10 mouse cellular contexts compared by ENCODE assay signal in the genomic region with DNA sequence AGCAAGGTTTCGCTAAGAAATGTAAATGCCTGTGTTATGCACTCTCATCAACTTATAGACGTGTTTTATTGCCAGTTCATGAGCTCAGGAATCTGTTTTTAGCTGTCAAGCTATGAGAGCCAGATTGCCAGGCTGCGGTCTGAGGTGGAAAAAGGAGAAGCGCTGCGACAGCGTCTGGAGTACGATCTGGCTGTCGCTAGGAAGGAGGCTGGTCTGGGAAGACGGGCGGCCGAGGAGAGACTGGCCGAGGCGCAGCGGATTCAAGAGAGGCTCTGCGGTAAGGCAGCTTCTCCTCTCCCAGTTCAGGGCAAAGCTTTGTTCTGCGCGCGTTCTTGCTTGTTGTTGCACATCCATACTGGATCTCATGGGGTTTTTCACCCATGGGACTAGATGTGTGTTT. TPM values are rescaled to one million over a fixed set of nuclear protein-coding genes. Genes with fewer than 3 reads are reported as not detected.
A peak's percentile ranks its signal among the peaks of the same experiment; 100 is the strongest.
DNase-seq lines count a peak whose midpoint lies in the region; ATAC-seq and TF ChIP-seq lines count a peak whose summit lies in the region.
"Had no signal": no experiment of that assay in that cellular context is flagged by ENCODE, and none has a peak within 500 bp of the region (broad histone marks: within the 10 kb centered on the region; RNA-seq: fewer than 3 reads in every experiment).

No protein-coding gene starts in this region.

- no peak for DNase-seq in heart, adult 11 months
- DNase-seq in ovary, postnatal 36 days (ENCODE audit: low spot score): peak; percentile 12
- no peak for DNase-seq in ovary, adult 18-20 months (ENCODE audit: low spot score)
- peak; percentile 14 to 21 for DNase-seq in left cerebral cortex, adult 8-10 months (ENCODE audit: low spot score in 2 of 2)
- no peak for DNase-seq in stomach, postnatal 0 days (ENCODE audit: low spot score)
- DNase-seq in thymus, postnatal 10 days (ENCODE audit: low spot score in 2 of 2): no peak
- DNase-seq: cerebellum, adult 9-10 months; heart, postnatal 36 days had no signal

- ATAC-seq in heart, embryonic 16.5 days (replicated peaks; ENCODE audit: extremely low read depth, insufficient read depth, low FRiP score): no peak
- no peak for ATAC-seq in stomach, postnatal 0 days (ENCODE audit: low FRiP score, low TSS enrichment)
- no peak for ATAC-seq in erythroblast, adult 5-6 weeks (replicated peaks; ENCODE audit: low FRiP score, poor library complexity, severe bottlenecking)

- peaks cover 3% of the 10 kb centered on the region; the same call in 1 of the 2 replicates for H3K4me1 ChIP-seq in heart, embryonic 16.5 days (ENCODE audit: control insufficient read depth, insufficient read depth, low read length)
- no peaks in the 10 kb centered on the region for H3K4me1 ChIP-seq in stomach, postnatal 0 days (replicated peaks; ENCODE audit: control insufficient read depth, insufficient read depth)

- peak overlapping the region; percentile 52 for H3K9ac ChIP-seq in heart, embryonic 16.5 days (ENCODE audit: low read length)
- no peak overlapping the region for H3K9ac ChIP-seq in stomach, postnatal 0 days (ENCODE audit: low read length)

- TF ChIP-seq EP300 in stomach, postnatal 0 days (optimal IDR thresholded peaks at IDR 0.05): no peak

- no peak for TF ChIP-seq CTCF in stomach, postnatal 0 days (IDR thresholded peaks at IDR 0.05; ENCODE audit: low read depth)

- H3K27me3 ChIP-seq in heart, embryonic 16.5 days (ENCODE audit: control insufficient read depth, insufficient read depth, low read length): no peaks in the 10 kb centered on the region
- H3K27me3 ChIP-seq in stomach, postnatal 0 days (ENCODE audit: control insufficient read depth, insufficient read depth, low read length): no peaks in the 10 kb centered on the region

- peak overlapping the region; percentile 49 for H3K4me2 ChIP-seq in heart, embryonic 16.5 days (ENCODE audit: low read depth, low read length)
- peak overlapping the region; percentile 33; the same call in 1 of the 2 replicates for H3K4me2 ChIP-seq in stomach, postnatal 0 days (replicated peaks; ENCODE audit: low read depth)

- H3K9me3 ChIP-seq in heart, embryonic 16.5 days (replicated peaks; ENCODE audit: control insufficient read depth, low read length): no peaks in the 10 kb centered on the region
- H3K9me3 ChIP-seq in stomach, postnatal 0 days (ENCODE audit: control insufficient read depth, low read length): no peaks in the 10 kb centered on the region

- no peaks in the 10 kb centered on the region for H3K36me3 ChIP-seq in heart, embryonic 16.5 days (ENCODE audit: control insufficient read depth, insufficient read depth)
- no peaks in the 10 kb centered on the region for H3K36me3 ChIP-seq in stomach, postnatal 0 days (ENCODE audit: control insufficient read depth, insufficient read depth, low read length)

- 38% methylated on average over 18 of the region's 18 CpGs for WGBS in heart, embryonic 16.5 days
- 40% methylated on average over 18 of the region's 18 CpGs for WGBS in stomach, postnatal 0 days

- no peak overlapping the region for H3K27ac ChIP-seq in heart, embryonic 16.5 days (ENCODE audit: low read length)
- H3K27ac ChIP-seq in stomach, postnatal 0 days (replicated peaks): no peak overlapping the region

- 0 out of 2 replicates have a peak overlapping the region, but pooled peaks have one; percentile 3 for H3K4me3 ChIP-seq in heart, embryonic 16.5 days (ENCODE audit: low read length)
- no peak overlapping the region for H3K4me3 ChIP-seq in stomach, postnatal 0 days (ENCODE audit: low read depth, low read length)

RNA-seq across cellular contexts. Expression of gene Ccdc171, which starts 24.2 kb away (rescaled TPM):
- polyA plus RNA-seq in heart, embryonic 16.5 days (2015; fragmentation: Nextera tagmentation; extraction: Ambion mirVana): 3.5 and 3.8 TPM in 2 replicates
- total RNA-seq in left cerebral cortex, adult 8-10 months (2022): 1 to 10 TPM; 3.8 to 4.5 (median 3.8) TPM
- 1.0 and 1.4 TPM in 2 replicates for polyA plus RNA-seq in stomach, postnatal 0 days (2015; fragmentation: Nextera tagmentation; extraction: Ambion mirVana)
- total RNA-seq in erythroblast, adult 5-6 weeks (2015; ENCODE audit: low replicate concordance): 1.5 and 5.8 TPM in 2 replicates
- 1.8 and 3.2 TPM in 2 replicates for total RNA-seq in erythroblast, adult 5-6 weeks (2017; ENCODE audit: low replicate concordance)

Comparison
In these comparisons a context has a peak if more than half of its experiments do, and no peak if none do; other contexts are left out.
1. DNase-seq: peak in ovary, postnatal 36 days (single experiment) and left cerebral cortex, adult 8-10 months (2 of 2); none in heart, adult 11 months (single experiment), ovary, adult 18-20 months (single experiment), stomach, postnatal 0 days (single experiment) and thymus, postnatal 10 days (0 of 2).